Comparison of ENCODE assay signal across 9 mouse cellular contexts in the genomic region with DNA sequence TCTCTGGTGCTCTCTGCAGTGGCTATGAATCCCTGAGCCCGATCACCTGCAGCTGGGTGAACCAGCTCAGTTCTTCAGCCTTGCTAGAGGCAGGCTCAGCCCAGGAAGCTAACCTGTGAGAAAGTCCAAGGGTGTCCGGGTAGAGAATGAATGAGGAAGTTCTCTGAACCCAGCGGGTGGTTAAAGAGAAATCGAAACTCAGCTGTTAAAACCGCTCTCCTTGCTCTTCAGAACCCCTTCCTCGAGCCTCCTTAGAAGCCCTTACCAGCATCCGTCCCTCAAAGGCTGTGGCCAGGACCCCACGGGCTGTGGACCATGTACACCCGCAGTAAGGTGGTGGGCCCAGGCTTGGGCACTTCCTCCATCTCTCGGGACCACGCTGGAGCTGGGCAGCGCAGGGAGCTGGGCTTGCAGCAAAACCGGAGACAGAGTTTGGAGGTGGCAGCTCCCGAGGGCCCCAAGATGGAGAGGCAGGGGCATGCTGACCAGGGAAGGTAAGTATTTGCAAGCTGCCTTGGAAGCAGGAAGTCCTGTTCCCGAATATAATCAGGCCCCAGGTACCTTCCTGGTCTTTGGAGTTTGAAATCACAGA. TPM values are rescaled to one million over a fixed set of nuclear protein-coding genes. Genes with fewer than 3 reads are reported as not detected.
A peak's percentile ranks its signal among the peaks of the same experiment; 100 is the strongest.
DNase-seq lines count a peak whose midpoint lies in the region; ATAC-seq and TF ChIP-seq lines count a peak whose summit lies in the region.
"Had no signal": no experiment of that assay in that cellular context is flagged by ENCODE, and none has a peak within 500 bp of the region (broad histone marks: within the 10 kb centered on the region; RNA-seq: fewer than 3 reads in every experiment).

A gene (plus strand): TSS at position 69 of the 592 bp plus-strand sequence.

- TF ChIP-seq CTCF in thymus, adult 2 months (IDR thresholded peaks at IDR 0.05; ENCODE audit: borderline replicate concordance, control insufficient read depth, extremely low read depth, insufficient read depth, low read length, poor library complexity), result no peak
- no peak for TF ChIP-seq CTCF in midbrain, postnatal 0 days (IDR thresholded peaks at IDR 0.05)

- H3K4me2 ChIP-seq in intestine, embryonic 15.5 days (replicated peaks), result peak within 1 kb of the TSS; percentile 53
- H3K4me2 ChIP-seq in midbrain, postnatal 0 days (ENCODE audit: low read depth, low read length, poor library complexity, severe bottlenecking), result no peak within 1 kb of the TSS
- H3K4me2 ChIP-seq: midbrain, embryonic 12.5 days had no signal

- H3K9ac ChIP-seq in intestine, embryonic 15.5 days, result peak within 1 kb of the TSS; percentile 15; the same call in 1 of the 2 replicates
- no peak within 1 kb of the TSS for H3K9ac ChIP-seq in midbrain, postnatal 0 days (replicated peaks; ENCODE audit: low read length, poor library complexity, severe bottlenecking)
- H3K9ac ChIP-seq: midbrain, embryonic 12.5 days had no signal

- H3K9me3 ChIP-seq in intestine, embryonic 15.5 days, result no peaks in the 10 kb centered on the region
- H3K9me3 ChIP-seq in midbrain, embryonic 10.5 days (replicated peaks), result no peaks in the 10 kb centered on the region
- no peaks in the 10 kb centered on the region for H3K9me3 ChIP-seq in midbrain, postnatal 0 days (ENCODE audit: low read length)
- H3K9me3 ChIP-seq: midbrain, embryonic 12.5 days had no signal

- peak within 1 kb of the TSS; percentile 31 for H3K4me3 ChIP-seq in intestine, embryonic 15.5 days (replicated peaks)
- peak within 1 kb of the TSS; percentile 85 for H3K4me3 ChIP-seq in thymus, adult 2 months (ENCODE audit: control insufficient read depth, insufficient read depth, low read length)
- H3K4me3 ChIP-seq in midbrain, embryonic 10.5 days, result no peak within 1 kb of the TSS
- H3K4me3 ChIP-seq in midbrain, postnatal 0 days (ENCODE audit: low read depth, low read length), result no peak within 1 kb of the TSS
- H3K4me3 ChIP-seq: midbrain, embryonic 12.5 days had no signal

- no peaks in the 10 kb centered on the region for H3K4me1 ChIP-seq in intestine, embryonic 15.5 days (replicated peaks)
- H3K4me1 ChIP-seq in thymus, adult 2 months (replicated peaks; ENCODE audit: control insufficient read depth, insufficient read depth, low read length), result peaks cover 17% of the 10 kb centered on the region
- H3K4me1 ChIP-seq in midbrain, embryonic 10.5 days, result no peaks in the 10 kb centered on the region
- no peaks in the 10 kb centered on the region; the same call in 1 of the 2 replicates for H3K4me1 ChIP-seq in midbrain, postnatal 0 days (ENCODE audit: insufficient read depth, low read length)
- H3K4me1 ChIP-seq: midbrain, embryonic 12.5 days had no signal

- peak; percentile 88 for ATAC-seq in intestine, embryonic 15.5 days
- no peak for ATAC-seq in midbrain, postnatal 0 days (ENCODE audit: low FRiP score)

- WGBS in intestine, embryonic 15.5 days, result 49% methylated on average over 15 of the region's 15 CpGs
- WGBS in thymus, adult 2 months, result 2% methylated on average over 15 of the region's 15 CpGs
- WGBS in midbrain, embryonic 10.5 days, result 62% methylated on average over 15 of the region's 15 CpGs
- WGBS in midbrain, postnatal 0 days, result 65% methylated on average over 15 of the region's 15 CpGs

- peak within 1 kb of the TSS; percentile 45; the same call in 1 of the 2 replicates for H3K27ac ChIP-seq in intestine, embryonic 15.5 days
- H3K27ac ChIP-seq in thymus, adult 2 months (ENCODE audit: control insufficient read depth, insufficient read depth, low read length), result peak within 1 kb of the TSS; percentile 81
- no peak within 1 kb of the TSS for H3K27ac ChIP-seq in midbrain, embryonic 10.5 days (replicated peaks)
- no peak within 1 kb of the TSS for H3K27ac ChIP-seq in midbrain, postnatal 0 days (ENCODE audit: low read depth, low read length)
- H3K27ac ChIP-seq: midbrain, embryonic 12.5 days had no signal

- no peaks in the 10 kb centered on the region for H3K36me3 ChIP-seq in intestine, embryonic 15.5 days
- no peaks in the 10 kb centered on the region for H3K36me3 ChIP-seq in thymus, adult 2 months (ENCODE audit: control insufficient read depth, insufficient read depth, low read length)
- no peaks in the 10 kb centered on the region for H3K36me3 ChIP-seq in midbrain, embryonic 10.5 days
- no peaks in the 10 kb centered on the region for H3K36me3 ChIP-seq in midbrain, postnatal 0 days (ENCODE audit: insufficient read depth, low read length)
- H3K36me3 ChIP-seq: midbrain, embryonic 12.5 days had no signal

- TF ChIP-seq POLR2A in thymus, adult 2 months (IDR thresholded peaks at IDR 0.05; ENCODE audit: control insufficient read depth, extremely low read depth, insufficient read depth, low read length, poor library complexity), result 0 out of 2 replicates have a peak, but pooled peaks have one; percentile 31

- DNase-seq in urinary bladder, postnatal 14 days (ENCODE audit: low spot score), result peak; percentile 13
- no peak for DNase-seq in urinary bladder, adult 2 months (ENCODE audit: low spot score)
- peak; percentile 40 for DNase-seq in lung, postnatal 36 days
- DNase-seq in thymus, adult 2 months, result peak; percentile 42
- DNase-seq in right cerebral cortex, postnatal 14 days, result no peak
- no peak for DNase-seq in midbrain, embryonic 10.5 days (ENCODE audit: low spot score)
- no peak for DNase-seq in midbrain, postnatal 0 days (ENCODE audit: low spot score)

- no peaks in the 10 kb centered on the region for H3K27me3 ChIP-seq in intestine, embryonic 15.5 days (replicated peaks)
- no peaks in the 10 kb centered on the region for H3K27me3 ChIP-seq in thymus, adult 2 months (ENCODE audit: control insufficient read depth, insufficient read depth, low read length)
- no peaks in the 10 kb centered on the region for H3K27me3 ChIP-seq in midbrain, embryonic 10.5 days (ENCODE audit: low read depth, poor library complexity, severe bottlenecking)
- H3K27me3 ChIP-seq in midbrain, postnatal 0 days (ENCODE audit: insufficient read depth, low read length), result no peaks in the 10 kb centered on the region
- H3K27me3 ChIP-seq: midbrain, embryonic 12.5 days had no signal

RNA-seq across cellular contexts. Expression of the gene that starts here (rescaled TPM):
- 4.6 and 5.6 TPM in 2 replicates for polyA plus RNA-seq in urinary bladder, adult 2 months (2012; rRNA removed)
- 6.4 and 6.7 TPM in 2 replicates for polyA plus RNA-seq in intestine, embryonic 15.5 days (2015; fragmentation: Nextera tagmentation; extraction: Ambion mirVana)
- 48.6 and 64.6 TPM in 2 replicates for polyA plus RNA-seq in thymus, adult 2 months (2012; rRNA removed)
- polyA plus RNA-seq in midbrain, embryonic 10.5 days (2016; fragmentation: Nextera tagmentation; extraction: Ambion mirVana), result 0.16 TPM in 1 of 2 replicates, not detected in the other
- 1.0 and 1.7 TPM in 2 replicates for total RNA-seq in midbrain, postnatal 0 days (2014; rRNA removed)
- 0.66 and 0.68 TPM in 2 replicates for polyA plus RNA-seq in midbrain, postnatal 0 days (2015; fragmentation: Nextera tagmentation; extraction: Ambion mirVana)

Comparison
In these comparisons a context has a peak if more than half of its experiments do, and no peak if none do; other contexts are left out.
1. DNase-seq: peak in urinary bladder, postnatal 14 days (single experiment), lung, postnatal 36 days (single experiment) and thymus, adult 2 months (single experiment); none in urinary bladder, adult 2 months (single experiment), right cerebral cortex, postnatal 14 days (single experiment), midbrain, embryonic 10.5 days (single experiment) and midbrain, postnatal 0 days (single experiment).
2. H3K27ac ChIP-seq: peak in intestine, embryonic 15.5 days (single experiment) and thymus, adult 2 months (single experiment); none in midbrain, embryonic 10.5 days (single experiment) and midbrain, postnatal 0 days (single experiment).
3. H3K4me3 ChIP-seq: peak in intestine, embryonic 15.5 days (single experiment) and thymus, adult 2 months (single experiment); none in midbrain, embryonic 10.5 days (single experiment) and midbrain, postnatal 0 days (single experiment).